ENCODE assay signal across 16 mouse cellular contexts in genomic region chr1:43413749-43414148, GRCm38 (mm10). TPM values are rescaled to one million over a fixed set of nuclear protein-coding genes. Genes with fewer than 3 reads are reported as not detected.
DNase-seq lines count a peak whose midpoint lies in the region; ATAC-seq and TF ChIP-seq lines count a peak whose summit lies in the region.
"Had no signal": no experiment of that assay in that cellular context is flagged by ENCODE, and none has a peak within 500 bp of the region (broad histone marks: within the 10 kb centered on the region; RNA-seq: fewer than 3 reads in every experiment).

No protein-coding gene starts in this region.

- 0 out of 2 replicates have a peak overlapping the region, but pooled peaks have one; percentile 2 for H3K27ac ChIP-seq in heart, adult 2 months
- peak overlapping the region; percentile 90 for H3K27ac ChIP-seq in liver, embryonic 15.5 days (replicated peaks)
- H3K27ac ChIP-seq: hindbrain, postnatal 0 days; limb, embryonic 13.5 days; midbrain, embryonic 10.5 days; stomach, embryonic 15.5 days had no signal

- 0 out of 2 replicates have a peak, but pooled peaks have one; percentile 10 for ATAC-seq in common myeloid progenitor, adult 5-6 weeks (replicated peaks; ENCODE audit: low read depth, poor library complexity, severe bottlenecking)
- peak; percentile 77 for ATAC-seq in liver, embryonic 15.5 days (ENCODE audit: insufficient read depth)
- ATAC-seq: hindbrain, postnatal 0 days had no signal

- no peak for TF ChIP-seq POLR2A in heart, adult 2 months (IDR thresholded peaks at IDR 0.05; ENCODE audit: insufficient read depth, low read depth, low read length)

- no peak for TF ChIP-seq EP300 in heart, adult 2 months (IDR thresholded peaks at IDR 0.05; ENCODE audit: insufficient read depth, low read depth, low read length)

- no peak for TF ChIP-seq CTCF in heart, adult 2 months (IDR thresholded peaks at IDR 0.05)

- intact Hi-C loops in heart, adult 2 months (cut with DNase I) = loop anchor here (2.0 kb wide), 1 partner anchor 31 kb away; the partner anchor contains the start of gene Nck2

- no peaks in the 10 kb centered on the region for H3K36me3 ChIP-seq in heart, adult 2 months (ENCODE audit: control insufficient read depth, insufficient read depth, low read length)
- no peaks in the 10 kb centered on the region for H3K36me3 ChIP-seq in liver, embryonic 15.5 days (replicated peaks)
- H3K36me3 ChIP-seq: limb, embryonic 13.5 days; midbrain, embryonic 10.5 days; stomach, embryonic 15.5 days had no signal

- peak overlapping the region; percentile 42 for H3K4me2 ChIP-seq in liver, embryonic 15.5 days
- H3K4me2 ChIP-seq: limb, embryonic 13.5 days; stomach, embryonic 15.5 days had no signal

- no peak overlapping the region for H3K9ac ChIP-seq in heart, adult 2 months (ENCODE audit: low read depth, low read length)
- peak overlapping the region; percentile 33; the same call in 1 of the 2 replicates for H3K9ac ChIP-seq in liver, embryonic 15.5 days
- H3K9ac ChIP-seq: limb, embryonic 13.5 days; stomach, embryonic 15.5 days had no signal

- H3K9me3 ChIP-seq in liver, embryonic 15.5 days (replicated peaks) = no peaks in the 10 kb centered on the region
- H3K9me3 ChIP-seq: limb, embryonic 13.5 days; midbrain, embryonic 10.5 days; stomach, embryonic 15.5 days had no signal

- H3K79me2 ChIP-seq in heart, adult 2 months (replicated peaks; ENCODE audit: control insufficient read depth, insufficient read depth, low read length) = no peaks in the 10 kb centered on the region

- peaks cover 4% of the 10 kb centered on the region for H3K4me1 ChIP-seq in heart, adult 2 months (ENCODE audit: control insufficient read depth, insufficient read depth, low read length)
- H3K4me1 ChIP-seq in liver, embryonic 15.5 days (replicated peaks) = peaks cover 57% of the 10 kb centered on the region
- H3K4me1 ChIP-seq: midbrain, embryonic 10.5 days; stomach, embryonic 15.5 days had no signal

- WGBS in heart, adult 2 months = 64% methylated on average over 4 of the region's 4 CpGs
- 29% methylated on average over 4 of the region's 4 CpGs for WGBS in liver, embryonic 15.5 days (ENCODE audit: insufficient replicate concordance)

- DNase-seq in heart, adult 2 months = no peak
- DNase-seq in heart, adult 8-10 months (ENCODE audit: low spot score) = no peak
- DNase-seq in 3T3-L1 (ENCODE audit: low read depth, low spot score) = peak; percentile 14
- DNase-seq in spleen, adult 18-20 months = no peak
- no peak for DNase-seq in ovary, adult 18-20 months (ENCODE audit: low spot score)
- DNase-seq: adrenal gland, adult 8-10 months; cerebellum, adult 2 months; kidney, adult 8-10 months; kidney, postnatal 25 days; thymus, postnatal 14 days had no signal

- no peaks in the 10 kb centered on the region for H3K27me3 ChIP-seq in heart, adult 2 months (ENCODE audit: control insufficient read depth, insufficient read depth, low read length)
- no peaks in the 10 kb centered on the region for H3K27me3 ChIP-seq in liver, embryonic 15.5 days
- H3K27me3 ChIP-seq: limb, embryonic 13.5 days; stomach, embryonic 15.5 days had no signal

- no peak overlapping the region for H3K4me3 ChIP-seq in heart, adult 2 months
- H3K4me3 ChIP-seq in liver, embryonic 15.5 days (replicated peaks) = no peak overlapping the region
- H3K4me3 ChIP-seq: limb, embryonic 13.5 days; midbrain, embryonic 10.5 days; stomach, embryonic 15.5 days had no signal

RNA-seq across cellular contexts. Expression of gene Nck2, which starts 30.6 kb away (rescaled TPM):
- total RNA-seq in heart, adult 2 months (2021) = 10 to 100 TPM; 11.9 to 15.3 TPM
- polyA plus RNA-seq in heart, adult 2 months (2012; rRNA removed) = 11.7 and 12.9 TPM in 2 replicates
- 10 to 100 TPM; 10.9 to 15.9 (median 13.0) TPM for total RNA-seq in heart, adult 8-10 months (2022)
- total RNA-seq in common myeloid progenitor, adult 5-6 weeks (2017) = 16.6 and 25.2 TPM in 2 replicates
- 10.2 and 10.8 TPM in 2 replicates for polyA plus RNA-seq in liver, embryonic 15.5 days (2015; fragmentation: Nextera tagmentation; extraction: Ambion mirVana)
